Mouse (Mus musculus): ENCODE measurements at regions not wholly inside any gene's neighbourhood (a gene's known extent, or its start where the extent isn't known, plus 50 kb on each side); places are given as distances from the start of the nearest gene placed in this dataset.
A peak's percentile ranks its signal among the peaks of the same experiment; 100 is the strongest.

DNA sequence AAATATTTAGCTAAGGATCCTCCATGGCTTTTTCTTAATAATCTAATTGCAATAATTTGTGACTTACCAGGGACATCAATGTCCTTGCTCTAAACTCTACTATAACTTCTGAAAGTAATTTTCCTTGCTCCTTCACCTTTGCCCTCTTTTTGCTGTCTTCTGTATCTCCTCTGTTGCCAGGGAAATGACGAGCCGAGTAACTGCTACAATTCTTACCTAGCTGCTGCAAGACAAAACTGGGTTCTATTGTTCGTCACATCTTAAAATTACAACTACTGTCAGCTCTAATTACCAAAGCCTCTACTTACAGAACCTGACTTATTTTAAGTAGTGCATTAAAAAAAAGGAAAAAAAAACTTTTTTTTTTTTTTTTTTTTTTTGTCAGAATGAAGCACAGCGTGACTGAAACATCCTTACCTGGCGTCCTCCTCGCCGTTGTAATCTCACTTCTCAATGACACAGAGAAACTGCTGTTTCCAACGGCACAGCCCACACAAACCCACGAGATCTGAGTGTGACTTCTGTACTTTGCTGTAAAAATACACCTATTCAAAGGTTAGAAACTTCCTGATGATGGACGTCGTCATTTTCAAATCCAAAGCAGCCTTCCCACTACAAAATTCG is 389.4 kb downstream of the Plk2 start:
- no peak for DNase-seq (ENCODE audit: low read depth, low spot score)

DNA sequence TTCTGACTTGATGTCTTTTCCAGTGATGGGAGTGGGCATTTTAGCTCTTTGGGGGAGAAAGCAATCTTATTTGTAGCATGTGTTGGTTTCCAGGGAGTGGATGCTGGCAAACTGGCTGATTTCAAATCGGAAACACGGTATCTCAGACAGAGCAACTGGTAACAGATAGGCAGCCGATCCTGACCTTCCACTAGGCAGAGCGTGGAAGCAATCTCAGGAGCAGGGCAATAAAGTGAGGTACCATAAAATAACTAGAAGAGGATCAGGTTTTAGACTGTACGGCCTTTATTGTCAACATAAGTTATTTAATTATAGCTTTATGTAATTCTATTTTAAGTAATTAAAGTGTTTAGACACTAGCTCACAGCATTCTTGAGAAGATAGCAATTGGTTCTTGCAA is 390.0 kb downstream of the Plk2 start:
- DNase-seq (ENCODE audit: low read depth, low spot score) = no peak

DNA sequence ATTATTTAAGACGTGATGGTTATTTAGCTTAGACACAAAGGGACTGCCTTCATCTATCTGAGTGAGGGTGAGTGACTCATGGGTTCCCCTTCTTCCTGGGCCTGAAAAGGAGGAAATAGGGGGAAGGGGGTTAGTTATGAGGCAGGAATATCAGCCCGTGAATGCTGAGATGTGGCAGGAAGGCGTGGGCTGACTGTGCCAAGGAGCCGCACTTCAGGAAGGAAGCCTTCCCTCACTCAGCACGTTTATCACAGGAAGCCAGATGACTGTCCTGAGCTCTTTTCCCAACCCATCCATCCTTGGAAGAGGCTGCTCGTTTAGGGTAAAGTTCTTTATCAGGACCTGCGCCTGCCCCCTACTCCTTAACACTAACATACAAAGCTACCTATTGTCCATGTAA is 403.5 kb downstream of the Plk2 start:
- peak; percentile 6 for DNase-seq (ENCODE audit: low read depth, low spot score)

GRCm38 (mm10) chr13:110802841-110803240 is 408.0 kb downstream of the Plk2 start:
- DNase-seq (ENCODE audit: low read depth, low spot score) = no peak

DNA sequence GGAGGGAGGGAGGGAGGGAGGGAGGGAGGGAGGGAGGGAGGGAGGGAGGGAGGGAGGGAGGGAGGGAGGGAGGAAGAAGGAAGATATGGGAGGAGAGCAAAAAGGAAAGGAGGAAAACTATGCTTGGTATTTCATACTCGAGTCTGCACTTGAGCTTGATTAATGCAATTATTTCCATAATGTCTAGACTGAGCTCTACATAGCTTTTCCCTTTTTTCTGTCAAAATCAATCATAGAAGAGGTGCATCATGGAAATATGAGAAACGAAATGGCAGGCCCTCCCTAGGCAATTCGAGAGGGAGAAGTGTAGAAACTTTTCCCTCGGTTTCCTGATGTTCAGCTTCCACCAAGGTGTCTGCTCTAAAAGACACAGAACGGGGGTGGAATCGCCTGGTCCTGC is 417.6 kb downstream of the Plk2 start:
- no peak for DNase-seq (ENCODE audit: low read depth, low spot score)

GRCm38 (mm10) chr13:110814066-110814465 is 419.2 kb downstream of the Plk2 start:
- DNase-seq (ENCODE audit: low read depth, low spot score) = no peak

GRCm38 (mm10) chr13:110819301-110819862 is 424.5 kb downstream of the Plk2 start:
- no peak for DNase-seq (ENCODE audit: low read depth, low spot score)

- DNase-seq (ENCODE audit: low read depth, low spot score) = peak; percentile 26
Measured at GRCm38 (mm10) chr13:110824878-110825277, 429.9 kb upstream of the Actbl2 start.

DNA sequence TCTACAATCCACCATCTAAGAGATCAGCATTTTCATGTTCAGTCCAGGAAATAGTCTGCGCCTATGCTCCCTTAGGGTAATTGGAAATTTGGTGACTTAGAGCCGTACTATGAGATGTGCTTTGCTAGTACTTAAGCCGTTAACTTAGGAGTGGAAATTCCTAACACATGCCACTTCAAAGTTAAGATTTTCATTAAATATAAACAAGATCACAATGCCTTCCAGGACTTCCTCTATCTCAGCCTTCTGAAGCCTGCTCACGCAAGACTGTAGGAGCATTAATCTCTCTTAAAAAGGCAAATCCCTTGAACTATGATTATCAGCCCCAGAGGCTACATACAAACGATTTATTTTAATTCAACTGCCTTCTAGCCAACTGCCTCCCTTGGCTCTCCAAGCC is 422.4 kb upstream of the Actbl2 start:
- DNase-seq (ENCODE audit: low read depth, low spot score) = no peak

- no peak for DNase-seq (ENCODE audit: low read depth, low spot score)
Measured at GRCm38 (mm10) chr13:110836936-110837335, 417.9 kb upstream of the Actbl2 start.

- no peak for DNase-seq (ENCODE audit: low read depth, low spot score)
Measured at GRCm38 (mm10) chr13:110841949-110842348, 412.9 kb upstream of the Actbl2 start.

DNA sequence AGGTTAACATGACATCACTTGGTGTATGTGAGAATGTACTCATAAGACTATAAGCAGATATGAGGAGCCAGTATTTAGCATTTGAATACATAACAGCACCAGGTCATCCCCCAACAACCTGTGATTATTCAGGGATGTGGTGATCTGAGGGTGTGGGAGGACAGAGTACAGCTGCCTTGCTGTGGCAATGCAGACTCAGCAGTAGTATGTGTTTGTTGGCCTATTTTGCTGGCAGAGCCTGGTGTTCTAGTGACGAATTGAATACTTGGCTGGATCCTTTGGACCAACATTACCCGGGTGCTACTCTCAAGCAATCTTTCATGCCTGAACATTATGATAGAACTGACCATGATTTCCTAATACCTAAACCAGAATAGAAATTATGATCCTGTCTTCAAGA is 409.1 kb upstream of the Actbl2 start:
- peak; percentile 60 for DNase-seq (ENCODE audit: low read depth, low spot score)

DNA sequence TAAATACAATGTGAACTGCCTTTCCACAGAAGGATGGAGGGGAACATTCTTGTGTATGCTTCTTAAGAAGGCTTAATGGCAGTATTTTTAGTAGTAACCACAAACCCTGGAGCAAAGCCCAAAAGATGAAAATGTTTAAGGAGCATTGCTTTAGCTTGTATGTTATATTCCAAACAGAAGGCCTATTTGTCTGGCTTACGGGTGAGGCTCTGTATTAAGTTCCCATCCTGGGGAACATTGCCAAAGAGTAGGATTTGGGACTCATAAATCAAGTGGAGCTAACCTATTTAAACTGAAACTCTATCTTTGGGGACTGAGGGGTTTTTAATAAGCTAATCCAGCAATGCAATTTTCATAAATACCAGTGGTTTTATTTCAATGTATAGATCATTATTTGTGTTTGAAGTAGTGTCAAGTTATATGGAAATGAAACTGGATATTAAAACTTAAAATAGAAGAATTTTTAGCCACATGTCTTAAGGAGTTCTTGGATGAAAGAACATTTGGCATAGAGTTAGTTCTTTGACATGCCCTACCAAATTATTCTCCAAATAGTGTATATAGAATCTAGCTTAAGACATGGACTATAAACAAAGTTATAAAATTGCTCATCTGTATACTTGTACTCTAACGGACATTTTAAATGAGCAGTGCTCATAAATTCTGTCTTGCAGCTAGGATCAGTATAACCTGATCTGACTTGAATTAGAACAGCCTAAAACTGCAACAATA is 401.7 kb upstream of the Actbl2 start:
- DNase-seq (ENCODE audit: low read depth, low spot score) = peak; percentile 64

DNA sequence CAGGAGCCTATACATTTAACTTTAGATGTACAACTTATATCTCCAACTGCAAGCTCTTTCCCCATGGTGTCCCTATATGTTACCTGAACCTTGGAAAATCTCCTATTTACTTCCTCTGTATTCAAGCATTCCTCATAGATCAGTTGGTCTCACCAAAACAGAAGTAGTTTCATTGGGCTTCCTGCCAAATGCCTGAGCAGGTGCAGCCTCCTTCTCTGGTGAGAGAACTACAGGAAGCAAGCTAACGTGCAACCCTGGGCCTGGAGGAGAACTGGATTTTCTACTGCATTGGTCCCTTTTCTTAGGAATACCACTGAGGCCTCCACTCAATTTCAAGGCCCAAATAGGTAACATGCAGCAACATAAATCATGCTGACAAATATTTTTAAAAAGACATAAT is 400.6 kb upstream of the Actbl2 start:
- DNase-seq (ENCODE audit: low read depth, low spot score) = no peak

GRCm38 (mm10) chr13:110865902-110866512 is 388.8 kb upstream of the Actbl2 start:
- DNase-seq (ENCODE audit: low read depth, low spot score) = no peak

DNA sequence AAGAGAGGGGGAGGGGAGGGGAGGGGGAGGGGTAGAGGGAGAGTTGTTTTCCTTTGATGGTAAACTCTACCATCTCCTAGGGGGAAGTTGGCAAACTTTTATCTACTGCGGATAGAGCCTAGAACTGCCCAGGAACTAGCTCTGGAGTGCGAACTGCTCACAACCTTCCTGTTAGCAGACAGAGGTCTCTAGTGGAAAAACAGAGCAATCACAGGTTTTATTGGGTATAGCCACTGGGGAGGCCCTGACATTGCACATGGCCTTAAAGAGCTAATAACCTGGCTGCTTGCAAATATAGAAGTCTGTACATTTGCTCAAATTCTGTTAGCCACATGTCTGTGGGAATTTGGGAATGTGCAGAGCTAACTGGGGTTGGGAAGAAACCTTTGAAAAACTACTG is 388.1 kb upstream of the Actbl2 start:
- DNase-seq (ENCODE audit: low read depth, low spot score) = peak; percentile 51

DNA sequence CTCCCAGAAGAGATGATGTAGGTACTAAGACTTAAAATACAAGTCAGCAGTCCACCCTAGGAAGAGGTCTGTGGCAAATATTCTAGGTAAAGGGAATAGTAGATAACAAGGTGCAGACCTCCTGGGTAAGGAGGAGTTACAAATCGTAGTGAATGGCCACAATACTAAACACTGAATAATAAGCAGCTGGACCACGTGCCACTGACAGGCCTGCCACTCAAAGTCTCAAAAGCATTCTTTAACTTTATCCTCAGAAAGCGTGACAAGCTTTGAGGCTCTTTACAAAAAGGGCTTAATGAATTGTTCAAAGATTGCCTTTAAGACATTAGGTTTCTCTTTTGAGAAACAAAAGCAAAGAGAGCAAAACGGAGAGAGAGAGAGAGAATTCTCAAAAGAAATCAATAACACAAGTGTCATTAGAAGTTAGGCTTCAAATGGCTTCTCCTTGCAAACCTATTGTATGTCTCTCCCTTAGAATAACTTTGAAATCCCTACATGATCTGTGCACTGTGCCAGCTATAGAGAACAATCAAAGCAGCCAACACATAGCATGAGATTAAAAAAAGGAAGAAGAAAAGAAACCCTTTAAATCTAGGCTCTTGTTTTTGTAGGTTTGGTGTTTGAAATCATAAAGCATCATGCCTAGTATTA is 383.6 kb upstream of the Actbl2 start:
- no peak for DNase-seq (ENCODE audit: low read depth, low spot score)

DNA sequence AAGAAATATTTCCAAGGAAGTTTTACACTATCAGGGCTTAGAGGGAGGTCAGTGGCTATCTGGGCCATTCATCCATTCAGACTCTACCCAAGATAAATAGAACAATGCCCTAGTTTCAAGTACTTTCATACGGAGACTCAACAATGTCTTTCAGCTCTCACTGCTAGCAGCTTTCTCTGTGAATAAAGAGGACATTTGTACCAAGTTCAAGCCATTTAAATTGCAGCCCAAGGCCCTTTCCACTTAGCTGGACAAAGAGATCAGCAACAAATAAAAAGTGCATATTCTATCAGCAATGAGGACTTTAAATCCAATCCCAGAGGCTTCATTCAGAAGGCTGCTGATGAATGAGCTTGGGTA is 383.1 kb upstream of the Actbl2 start:
- no peak for DNase-seq (ENCODE audit: low read depth, low spot score)

DNA sequence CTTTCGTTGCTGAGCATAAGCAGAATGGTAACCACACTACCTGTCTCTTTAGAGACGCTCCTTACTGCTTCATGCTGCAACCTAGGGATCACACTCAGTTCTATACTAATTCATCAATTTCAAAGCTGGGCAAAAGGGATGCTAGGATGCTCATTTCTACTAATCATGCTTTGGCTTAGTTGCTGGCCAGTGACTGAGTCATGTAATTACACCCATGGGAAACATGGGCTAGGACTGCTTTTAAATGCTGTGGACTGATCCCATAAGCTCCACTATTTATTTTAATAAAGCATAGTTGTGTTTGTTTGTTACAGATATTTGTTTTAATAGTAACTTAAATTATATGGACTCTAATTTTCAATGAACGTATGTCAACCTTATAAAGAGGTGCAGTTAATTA is 373.2 kb upstream of the Actbl2 start:
- peak; percentile 57 for DNase-seq (ENCODE audit: low read depth, low spot score)

- DNase-seq (ENCODE audit: low read depth, low spot score) = peak; percentile 63
Measured at GRCm38 (mm10) chr13:110882173-110882572, 372.6 kb upstream of the Actbl2 start.

- DNase-seq (ENCODE audit: low read depth, low spot score) = peak; percentile 79
Measured at GRCm38 (mm10) chr13:110882661-110883172, 372.1 kb upstream of the Actbl2 start.

DNA sequence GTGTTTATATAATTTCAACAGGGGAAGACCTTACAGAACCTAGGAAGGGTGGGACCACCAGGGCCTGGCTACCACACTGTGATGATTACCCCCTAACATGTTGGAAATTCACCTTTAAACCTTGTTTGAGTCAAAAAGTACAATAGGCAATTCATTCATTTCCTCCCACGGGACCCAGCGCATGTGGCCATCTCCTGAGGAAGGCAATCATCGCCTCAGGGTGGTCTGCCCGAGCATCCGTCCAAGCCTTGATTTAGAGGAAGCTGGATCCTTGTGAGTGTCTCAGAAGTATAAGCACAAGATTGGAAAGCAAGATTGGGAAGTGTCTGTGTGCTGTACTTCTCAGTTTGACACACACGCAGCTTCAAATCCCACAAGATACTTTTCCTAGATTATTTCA is 360.9 kb upstream of the Actbl2 start:
- DNase-seq (ENCODE audit: low read depth, low spot score) = no peak

Measured in 3T3-L1 (cell line).